Mouse (Mus musculus) urinary bladder, postnatal 25 days (tissue): ENCODE results near the gene Gm20605.

ENCODE experiments used
- DNase-seq: peaks from one replicate; pipeline ENCODE4 v3.0.0; 2022; ENCODE audit warnings: low spot score

Gene Gm20605

GRCm38 (mm10) chr5:137652474-137652873 lies 23.5 kb downstream of the Gm20605 start:
- DNase-seq = peak; percentile 59

- no peak for DNase-seq
These were observed 24.4 kb downstream of the Gm20605 start for GRCm38 (mm10) chr5:137653366-137653765.

- no peak for DNase-seq
These were observed 25.8 kb downstream of the Gm20605 start for GRCm38 (mm10) chr5:137654746-137655145.

GRCm38 (mm10) chr5:137656977-137657376 lies 28.0 kb downstream of the Gm20605 start:
- DNase-seq = peak; percentile 63

- peak; percentile 49 for DNase-seq
These were observed 31.2 kb downstream of the Gm20605 start for GRCm38 (mm10) chr5:137660064-137660688.

- no peak for DNase-seq
These were observed 34.1 kb downstream of the Gm20605 start for GRCm38 (mm10) chr5:137663057-137663456.

- DNase-seq = no peak
These were observed 40.0 kb downstream of the Gm20605 start for GRCm38 (mm10) chr5:137668971-137669370.

GRCm38 (mm10) chr5:137670240-137670639 lies 41.3 kb downstream of the Gm20605 start:
- DNase-seq = no peak

GRCm38 (mm10) chr5:137671443-137672240 lies 42.7 kb downstream of the Gm20605 start:
- peak; percentile 46 for DNase-seq

- DNase-seq = no peak
These were observed 43.4 kb downstream of the Gm20605 start for GRCm38 (mm10) chr5:137672361-137672760.

GRCm38 (mm10) chr5:137673015-137673414 lies 44.0 kb downstream of the Gm20605 start:
- DNase-seq = no peak

GRCm38 (mm10) chr5:137674786-137675185 lies 45.8 kb downstream of the Gm20605 start:
- no peak for DNase-seq

GRCm38 (mm10) chr5:137677859-137678258 lies 48.9 kb downstream of the Gm20605 start:
- DNase-seq = no peak

GRCm38 (mm10) chr5:137678736-137679135 lies 49.8 kb downstream of the Gm20605 start:
- DNase-seq = no peak

- DNase-seq = no peak
These were observed 50.8 kb downstream of the Gm20605 start for GRCm38 (mm10) chr5:137679726-137680125.

GRCm38 (mm10) chr5:137682526-137682925 lies 53.6 kb downstream of the Gm20605 start:
- DNase-seq = no peak

GRCm38 (mm10) chr5:137683388-137684293 lies 54.7 kb downstream of the Gm20605 start:
- DNase-seq = no peak

GRCm38 (mm10) chr5:137684294-137685123 lies 55.5 kb downstream of the Gm20605 start, which contains the start of gene Agfg2:
TSS of gene Agfg2 (minus strand) at chr5:137684726.
- peak; percentile 92 for DNase-seq

GRCm38 (mm10) chr5:137685653-137686052 lies 56.7 kb downstream of the Gm20605 start:
- DNase-seq = no peak

GRCm38 (mm10) chr5:137686127-137686790 lies 57.3 kb downstream of the Gm20605 start:
- no peak for DNase-seq

GRCm38 (mm10) chr5:137689974-137690373 lies 61.0 kb downstream of the Gm20605 start:
- no peak for DNase-seq
